Mouse (Mus musculus): ENCODE data around the gene Pkm.

DNA sequence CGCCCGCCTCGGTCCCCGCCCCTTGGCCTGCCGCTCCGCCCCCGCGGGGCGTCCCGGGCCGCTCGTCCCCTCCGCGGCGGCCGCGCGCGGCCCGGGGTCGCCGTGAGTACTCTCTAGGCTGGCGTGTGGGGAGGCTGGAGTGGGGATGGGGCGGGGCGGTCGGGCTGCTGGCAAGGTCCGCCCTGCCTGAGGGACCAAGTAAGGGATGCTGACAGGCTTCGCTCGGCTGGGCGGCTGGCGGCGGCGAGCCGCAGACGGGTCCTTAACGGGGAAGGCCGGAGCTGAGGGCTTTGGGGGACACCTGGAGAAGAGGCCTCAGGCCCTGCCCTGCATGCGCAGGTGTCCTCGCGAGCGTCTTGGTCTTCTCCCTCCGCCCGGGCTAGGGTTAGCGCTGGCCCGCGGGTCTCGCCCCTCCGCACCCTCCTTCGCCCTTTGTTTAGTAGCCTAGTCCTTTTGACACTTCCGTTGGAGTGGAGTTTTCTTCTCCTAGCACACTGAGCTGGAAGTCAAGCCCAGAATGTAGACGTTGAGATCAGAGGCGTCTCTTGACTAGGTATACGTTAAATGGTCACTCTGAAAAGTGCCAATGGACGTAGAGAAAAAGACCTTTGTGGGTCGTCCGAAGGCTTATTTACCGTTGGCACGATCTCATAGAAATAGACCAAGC lies 38.7 kb upstream of the Pkm start:
- TF ChIP-seq POLR2A (IDR thresholded peaks at IDR 0.05; ENCODE audit: borderline replicate concordance, control insufficient read depth, low read depth, low read length) (no peak), CTCF (IDR thresholded peaks at IDR 0.05; ENCODE audit: control insufficient read depth, insufficient read depth, low read length) (no peak)

All from bone marrow, adult 2 months (tissue).